Mouse (Mus musculus) CD8-positive naive resting alpha-beta T cell, adult 2 months (primary cell): ENCODE results near the gene Aipl1.
"Not testable (repeated sequence)": the region's sequence is repeated elsewhere in the genome, so short reads cannot be mapped to it uniquely, and the experiment has no call there.

ENCODE experiments used
- DNase-seq, 2 experiments: peaks; one replicate each; pipeline ENCODE4 v3.0.0; 2022; ENCODE audit warnings: low read depth in 2 of 2, low spot score in 2 of 2

The Aipl1 gene

DNA sequence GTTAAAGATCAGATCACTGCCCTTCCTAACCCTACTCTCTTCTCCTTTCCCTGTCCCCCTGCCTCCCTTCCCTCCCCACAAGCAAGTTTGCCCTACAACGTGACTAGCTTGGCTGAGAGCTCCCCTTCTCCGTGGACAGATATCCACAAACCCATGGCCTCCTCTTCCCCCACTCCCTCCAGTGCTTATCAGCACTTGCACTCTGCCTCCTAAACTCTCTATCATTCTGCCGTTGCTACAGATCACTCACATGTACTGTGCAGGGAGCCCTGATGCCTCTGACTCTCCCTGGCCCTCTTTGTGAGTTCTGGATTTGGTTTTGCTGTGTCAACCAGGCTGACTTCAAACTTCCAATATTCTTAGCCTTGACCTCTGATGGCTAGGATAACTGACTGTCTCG lies 16.3 kb downstream of the Aipl1 start:
- DNase-seq: no peak

- no peak for DNase-seq
Observed at GRCm38 (mm10) chr11:72017253-72017601, 20.1 kb downstream of the Aipl1 start.

GRCm38 (mm10) chr11:72016518-72017252 lies 20.6 kb downstream of the Aipl1 start:
- no peak for DNase-seq

GRCm38 (mm10) chr11:72014674-72015073 lies 22.6 kb downstream of the Aipl1 start:
- no peak for DNase-seq

GRCm38 (mm10) chr11:72011955-72012354 lies 25.4 kb downstream of the Aipl1 start:
- DNase-seq: no peak

- DNase-seq: no peak
Observed at GRCm38 (mm10) chr11:72010940-72011722, 26.2 kb downstream of the Aipl1 start.

DNA sequence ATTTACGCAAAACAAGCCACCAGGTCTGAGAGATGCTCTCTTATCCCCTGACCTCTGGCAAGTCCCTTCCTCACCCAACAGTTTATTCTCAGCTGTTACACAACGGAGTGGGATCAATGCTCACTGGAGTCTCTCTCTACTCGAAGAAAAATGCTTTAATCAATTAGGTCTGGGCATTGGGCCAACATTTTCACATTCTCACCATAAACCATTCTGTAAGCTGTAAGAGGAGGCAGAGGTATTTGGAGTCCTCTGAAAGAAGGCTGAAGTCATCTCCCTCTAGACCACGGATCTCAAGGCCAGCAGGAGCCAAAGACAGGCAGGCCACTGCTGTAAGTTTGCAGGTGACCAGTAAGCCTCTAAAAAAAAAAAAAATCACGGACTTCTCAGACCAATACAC lies 26.9 kb downstream of the Aipl1 start:
- no peak for DNase-seq

DNA sequence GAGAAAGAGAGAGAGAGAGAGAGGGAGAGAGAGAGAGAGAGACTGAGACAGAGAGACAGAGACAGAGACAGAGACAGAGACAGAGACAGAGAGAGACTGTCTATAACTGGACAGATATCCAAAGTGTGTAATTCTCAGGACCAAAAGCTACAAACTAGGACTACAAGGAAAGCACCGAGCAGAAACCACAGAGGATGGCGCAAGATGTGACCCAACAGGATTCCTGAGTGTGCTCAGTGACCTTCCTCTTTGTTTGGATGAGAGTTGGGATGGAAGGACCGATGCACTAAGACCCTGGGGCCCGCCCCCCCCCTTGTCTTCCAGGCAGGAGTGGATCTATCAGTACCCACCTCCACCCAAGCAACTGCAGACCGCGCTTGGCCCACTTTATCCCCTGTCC lies 31.8 kb downstream of the Aipl1 start:
- no peak for DNase-seq

GRCm38 (mm10) chr11:72003171-72003570 lies 34.1 kb downstream of the Aipl1 start:
- no peak for DNase-seq

DNA sequence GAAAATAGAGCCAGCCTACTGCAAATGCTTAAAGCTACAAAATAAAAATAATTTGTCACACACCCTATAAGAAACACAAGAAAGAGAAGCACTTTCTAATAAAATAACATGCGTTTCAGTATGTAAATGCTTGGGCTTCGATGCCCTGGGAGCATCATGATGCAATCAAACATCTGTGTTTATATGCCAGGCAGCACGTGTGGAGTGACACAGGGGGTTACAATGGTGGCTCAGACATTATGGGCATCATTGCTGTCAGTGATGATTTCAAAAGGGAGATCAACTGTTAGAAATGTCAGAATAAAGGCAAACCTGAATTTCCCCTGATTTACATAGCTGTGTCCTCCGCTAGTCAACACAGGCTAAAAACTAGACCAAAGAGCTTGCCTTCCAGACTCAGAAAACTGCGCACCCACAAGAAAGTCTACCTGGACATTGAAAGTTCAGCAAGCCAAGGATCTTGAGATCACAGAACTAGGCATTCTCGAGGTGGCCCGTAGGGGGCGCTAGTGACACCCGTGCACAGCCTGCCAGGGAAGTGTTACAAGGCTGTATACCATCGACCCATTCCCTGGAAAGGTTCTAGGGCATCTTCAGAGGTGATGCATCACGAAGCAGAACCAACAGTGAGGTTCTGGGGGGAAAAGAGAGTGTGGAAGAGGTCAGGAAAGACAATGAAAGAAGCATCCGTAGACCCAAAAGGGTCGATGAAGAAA lies 35.0 kb downstream of the Aipl1 start:
- DNase-seq: peak in 1 of 2 experiments; percentile 19

DNA sequence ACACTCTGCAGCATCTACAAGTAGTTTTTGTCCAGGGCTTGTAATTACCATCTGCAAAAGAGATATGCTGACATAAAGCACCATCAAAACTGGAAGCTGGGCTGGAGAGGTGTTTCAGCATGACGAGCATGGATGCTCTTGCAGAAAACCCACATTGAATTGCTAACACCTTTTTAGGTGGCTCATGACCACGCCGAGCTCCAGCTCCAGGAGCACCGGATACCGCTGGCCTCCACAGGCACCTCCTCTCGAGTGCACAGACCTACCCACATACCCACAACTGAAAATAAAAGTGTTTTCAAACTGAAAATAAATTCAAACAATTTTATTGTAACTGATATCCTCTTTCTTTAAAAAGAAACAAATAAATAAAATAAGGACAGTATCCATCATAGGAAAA lies 37.1 kb downstream of the Aipl1 start:
- DNase-seq: no peak

- no peak for DNase-seq
Observed at GRCm38 (mm10) chr11:71996805-71997204, 40.5 kb downstream of the Aipl1 start.

DNA sequence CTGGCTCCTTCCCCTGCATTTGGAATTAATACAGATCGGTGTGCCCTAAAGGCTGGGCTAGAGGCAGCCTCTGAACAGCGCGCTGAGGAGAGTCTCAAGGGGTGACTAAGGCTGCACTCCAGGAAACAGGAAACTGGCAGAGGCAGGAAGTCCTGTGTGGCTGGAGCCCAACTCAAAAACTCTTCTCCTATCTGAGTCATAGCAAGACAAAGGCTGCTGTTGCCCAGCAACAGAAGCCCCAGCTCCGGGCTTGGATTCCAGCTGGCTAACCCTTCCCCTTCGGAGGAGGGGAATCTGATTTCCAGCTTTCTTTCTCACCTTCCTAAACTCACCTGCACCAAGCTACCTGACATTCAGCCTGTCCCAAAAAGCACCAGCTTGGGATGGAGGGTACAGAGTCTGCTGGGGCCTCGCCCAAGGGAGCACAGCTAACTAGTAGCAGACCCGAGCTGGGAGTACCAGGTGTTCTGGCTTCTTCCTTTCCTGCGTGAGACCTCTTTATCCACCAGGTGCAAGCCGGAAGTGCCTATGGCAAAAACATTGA lies 41.3 kb downstream of the Aipl1 start:
- peak in 1 of 2 experiments; percentile 9 for DNase-seq

DNA sequence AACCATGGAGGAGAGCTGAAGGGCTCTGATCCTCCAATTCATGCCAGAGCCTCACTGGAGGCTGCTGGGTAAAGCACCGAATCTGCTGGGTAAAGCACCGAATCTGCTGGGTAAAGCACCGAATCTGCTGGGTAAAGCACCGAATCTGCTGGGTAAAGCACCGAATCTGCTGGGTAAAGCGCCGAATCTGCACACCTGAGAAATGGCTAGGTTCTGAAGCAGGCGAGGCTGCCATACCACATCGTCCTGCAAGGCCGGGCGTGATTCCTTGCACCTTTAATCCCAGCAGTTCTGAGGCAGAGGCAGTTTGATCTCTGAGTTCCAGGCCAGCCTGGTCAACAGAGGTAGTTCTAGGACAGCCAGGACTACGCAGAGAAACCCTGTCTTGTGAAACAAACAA lies 44.9 kb downstream of the Aipl1 start:
- DNase-seq: no peak

GRCm38 (mm10) chr11:71991541-71991940 lies 45.8 kb downstream of the Aipl1 start:
- DNase-seq: peak in 1 of 2 experiments; percentile 21

- not testable (repeated sequence) for DNase-seq
Observed at GRCm38 (mm10) chr11:71989407-71989806, 47.9 kb downstream of the Aipl1 start.

GRCm38 (mm10) chr11:71987159-71988150 lies 49.9 kb downstream of the Aipl1 start:
- DNase-seq: no peak

- no peak for DNase-seq
Observed at GRCm38 (mm10) chr11:71985783-71986182, 51.5 kb downstream of the Aipl1 start.

- no peak for DNase-seq
Observed at GRCm38 (mm10) chr11:71985101-71985711, 52.1 kb downstream of the Aipl1 start.

- no peak for DNase-seq
Observed at GRCm38 (mm10) chr11:71984093-71984492, 53.2 kb downstream of the Aipl1 start.
